Mouse (Mus musculus) retina, embryonic 14.5 days (tissue): ENCODE measurements around the gene Cadm3.
"Not testable (repeated sequence)": the region's sequence is repeated elsewhere in the genome, so short reads cannot be mapped to it uniquely, and the experiment has no call there.

Experiments used
- DNase-seq: peaks from one replicate; pipeline ENCODE4 v3.0.0-alpha.2; 2015; ENCODE audit warnings: low spot score

Cadm3 gene

GRCm38 (mm10) chr1:173322249-173322627 is 45.3 kb downstream of the Cadm3 start:
- DNase-seq = no peak

DNA sequence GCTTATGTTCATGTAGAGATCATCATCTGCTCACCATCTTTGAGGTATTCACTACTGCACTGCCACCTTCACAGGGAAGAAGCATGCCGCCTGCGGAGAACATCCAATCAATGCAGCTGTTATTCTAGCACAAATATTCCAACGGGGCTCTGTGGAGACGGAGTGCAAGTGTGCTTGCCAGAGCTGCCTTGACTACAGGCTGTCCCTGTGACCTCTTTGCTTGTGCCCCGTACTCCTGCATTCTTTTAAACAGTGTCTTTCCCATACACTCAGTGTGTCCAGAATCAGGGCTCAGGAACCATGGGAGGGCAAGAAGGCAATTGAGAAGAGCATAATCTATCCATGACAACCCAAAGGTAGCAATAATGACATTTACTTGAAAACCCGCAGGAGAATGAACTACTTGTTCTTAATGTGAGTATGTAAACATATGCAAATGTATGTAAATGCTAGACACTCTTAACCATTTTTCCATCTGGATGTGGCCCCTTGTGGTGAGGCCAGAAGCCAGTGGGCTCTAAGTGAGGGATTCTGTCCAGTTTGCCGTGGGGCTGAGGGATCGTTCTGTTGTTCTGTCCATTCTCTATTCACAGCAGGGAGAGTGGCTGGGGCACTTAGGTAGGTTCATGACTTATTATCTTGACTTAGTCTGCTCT is 45.8 kb downstream of the Cadm3 start:
- DNase-seq = no peak

DNA sequence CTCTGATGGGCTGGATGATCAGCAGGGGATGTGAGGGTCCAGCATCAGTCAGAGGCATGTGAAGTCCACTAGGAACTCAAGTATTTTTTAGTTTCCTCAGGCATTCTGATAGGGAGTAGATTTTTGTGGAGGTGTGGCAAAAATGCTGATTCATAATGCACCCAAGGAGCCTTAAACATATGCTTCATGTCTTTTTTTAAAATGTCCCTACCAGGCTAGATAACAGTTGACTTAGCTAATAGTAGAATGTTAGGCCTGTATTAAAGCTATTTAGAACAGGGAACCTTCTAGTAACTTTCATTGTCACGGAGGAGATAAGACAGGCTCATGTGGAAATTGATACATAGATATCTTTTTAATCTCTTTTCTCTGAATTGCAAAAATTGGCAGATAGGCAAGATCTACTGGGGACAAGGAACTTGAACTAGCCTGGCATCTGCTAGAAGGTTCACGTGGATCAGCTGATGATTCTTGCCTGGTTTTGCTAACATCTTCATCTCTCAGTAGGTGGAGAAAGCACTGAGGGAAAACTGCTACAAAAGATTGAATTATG is 49.5 kb downstream of the Cadm3 start:
- DNase-seq = no peak

- no peak for DNase-seq
Observed at GRCm38 (mm10) chr1:173315725-173316124, 51.8 kb downstream of the Cadm3 start.

DNA sequence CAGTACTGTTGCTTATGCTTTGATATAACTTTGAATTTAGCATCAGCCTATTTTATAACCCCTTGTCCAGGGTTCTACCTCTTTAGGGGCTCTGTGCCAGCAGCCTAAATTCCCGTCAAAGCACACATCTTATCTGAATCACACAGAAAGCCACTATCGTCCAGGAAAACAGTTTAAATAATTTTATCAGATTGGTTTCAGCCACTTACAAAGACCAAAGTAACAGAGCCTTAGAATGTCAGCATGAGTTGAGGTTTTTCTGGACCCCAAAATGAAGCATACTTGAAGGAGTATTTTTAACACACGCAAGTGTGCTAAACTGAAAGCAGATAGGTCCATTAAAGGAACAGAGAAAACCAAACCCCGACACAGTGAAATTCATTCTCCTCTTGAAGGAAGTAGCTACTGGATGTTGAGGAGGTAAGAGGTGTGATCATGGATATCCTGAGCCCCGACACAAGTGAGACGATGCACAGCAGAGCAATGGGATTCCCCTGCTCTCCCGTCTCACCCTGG is 53.9 kb downstream of the Cadm3 start:
- DNase-seq = not testable (repeated sequence)

DNA sequence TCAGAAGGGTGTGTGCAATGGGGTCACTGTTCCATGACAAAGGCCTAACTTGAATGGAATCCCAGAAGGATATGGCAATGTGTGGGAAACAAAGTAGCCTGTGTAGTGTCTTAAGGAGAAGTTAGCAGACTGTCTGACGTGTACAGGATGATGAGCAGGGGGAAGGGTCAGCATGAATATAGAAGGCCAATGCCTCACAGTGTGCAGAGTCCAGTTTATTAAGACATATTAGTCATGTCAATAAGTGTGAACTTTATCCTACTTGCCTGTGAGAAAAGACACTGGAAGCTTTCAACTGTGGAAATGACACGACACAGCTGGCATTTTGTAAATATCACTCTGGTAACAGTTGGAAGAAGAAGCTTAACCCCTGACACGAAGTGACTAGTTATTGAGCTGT is 64.7 kb downstream of the Cadm3 start:
- not testable (repeated sequence) for DNase-seq
